In the genomic region with DNA sequence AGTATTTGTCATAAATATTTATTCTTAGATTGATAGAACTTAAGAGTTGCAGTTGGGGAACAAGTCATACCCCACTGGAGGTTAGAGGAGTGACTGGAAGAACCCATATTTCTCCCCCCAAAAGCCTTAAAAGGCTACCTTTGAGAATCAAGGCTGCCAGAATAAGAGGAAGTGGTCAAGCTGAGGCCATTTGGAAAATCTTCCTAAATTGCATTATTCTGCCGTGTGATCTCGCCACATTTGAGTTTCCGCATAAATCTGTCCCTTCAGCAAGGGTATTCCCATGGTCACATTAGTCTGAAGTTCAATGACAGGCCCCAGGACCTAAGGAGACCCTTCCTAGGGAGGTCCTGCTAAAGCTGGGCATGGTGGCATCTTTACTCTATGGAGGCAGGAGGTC, we compare ENCODE assay signal across 14 mouse cellular contexts. TPM values are rescaled to one million over a fixed set of nuclear protein-coding genes. Genes with fewer than 3 reads are reported as not detected.
A peak's percentile ranks its signal among the peaks of the same experiment; 100 is the strongest.
DNase-seq lines count a peak whose midpoint lies in the region; ATAC-seq and TF ChIP-seq lines count a peak whose summit lies in the region.
"Had no signal": no experiment of that assay in that cellular context is flagged by ENCODE, and none has a peak within 500 bp of the region (broad histone marks: within the 10 kb centered on the region; RNA-seq: fewer than 3 reads in every experiment).

No protein-coding gene starts in this region.

- peaks cover 27% of the 10 kb centered on the region for H3K4me1 ChIP-seq in hindbrain, embryonic 10.5 days (replicated peaks)
- H3K4me1 ChIP-seq in hindbrain, embryonic 11.5 days (replicated peaks; ENCODE audit: control insufficient read depth, insufficient read depth, low read length) = no peaks in the 10 kb centered on the region
- peaks cover 61% of the 10 kb centered on the region for H3K4me1 ChIP-seq in E14TG2a.4 (replicated peaks; ENCODE audit: low read depth, low read length)
- peaks cover 14% of the 10 kb centered on the region for H3K4me1 ChIP-seq in embryonic facial prominence, embryonic 14.5 days (ENCODE audit: control insufficient read depth, insufficient read depth, low read length)
- H3K4me1 ChIP-seq: forebrain, embryonic 13.5 days; hindbrain, embryonic 15.5 days had no signal

- H3K36me3 ChIP-seq in hindbrain, embryonic 10.5 days = peaks cover 43% of the 10 kb centered on the region
- no peaks in the 10 kb centered on the region for H3K36me3 ChIP-seq in hindbrain, embryonic 11.5 days (ENCODE audit: control insufficient read depth, insufficient read depth, low read length)
- H3K36me3 ChIP-seq in E14TG2a.4 (ENCODE audit: insufficient read depth, low read length) = peaks cover 26% of the 10 kb centered on the region
- H3K36me3 ChIP-seq in embryonic facial prominence, embryonic 14.5 days (ENCODE audit: control insufficient read depth, insufficient read depth, low read length) = peaks cover 35% of the 10 kb centered on the region
- H3K36me3 ChIP-seq: hindbrain, embryonic 15.5 days had no signal

- no peak overlapping the region for H3K4me2 ChIP-seq in hindbrain, embryonic 11.5 days (replicated peaks; ENCODE audit: low read depth, low read length)
- no peak overlapping the region for H3K4me2 ChIP-seq in embryonic facial prominence, embryonic 14.5 days (ENCODE audit: low read depth, low read length)
- H3K4me2 ChIP-seq: forebrain, embryonic 13.5 days; hindbrain, embryonic 15.5 days had no signal

- H3K4me3 ChIP-seq in hindbrain, embryonic 10.5 days = no peak overlapping the region
- no peak overlapping the region for H3K4me3 ChIP-seq in hindbrain, embryonic 11.5 days (ENCODE audit: low read depth, low read length)
- H3K4me3 ChIP-seq in E14TG2a.4 (replicated peaks; ENCODE audit: low read length) = peak overlapping the region; percentile 51; the same call in 1 of the 2 replicates
- no peak overlapping the region for H3K4me3 ChIP-seq in embryonic facial prominence, embryonic 14.5 days (ENCODE audit: low read depth, low read length)
- H3K4me3 ChIP-seq: forebrain, embryonic 13.5 days; hindbrain, embryonic 15.5 days; left cerebral cortex, adult 2 months; midbrain, embryonic 10.5 days had no signal

- TF ChIP-seq CTCF in E14TG2a.4 (conservative IDR thresholded peaks at IDR 0.05; ENCODE audit: low read length) = no peak

- 90% methylated on average over 3 of the region's 3 CpGs for WGBS in hindbrain, embryonic 10.5 days
- 99% methylated on average over 3 of the region's 3 CpGs for WGBS in hindbrain, embryonic 11.5 days
- 83% methylated on average over 3 of the region's 3 CpGs for WGBS in embryonic facial prominence, embryonic 14.5 days

- 0 out of 2 replicates have a peak, but pooled peaks cover 5% of the 10 kb centered on the region for H3K27me3 ChIP-seq in hindbrain, embryonic 10.5 days (ENCODE audit: insufficient read depth, poor library complexity, severe bottlenecking)
- H3K27me3 ChIP-seq in hindbrain, embryonic 11.5 days (ENCODE audit: control insufficient read depth, insufficient read depth, low read length) = no peaks in the 10 kb centered on the region
- H3K27me3 ChIP-seq in E14TG2a.4 (ENCODE audit: insufficient read depth, low read length) = 0 out of 2 replicates have a peak, but pooled peaks cover 8% of the 10 kb centered on the region
- H3K27me3 ChIP-seq in embryonic facial prominence, embryonic 14.5 days (replicated peaks; ENCODE audit: control insufficient read depth, insufficient read depth, low read length) = no peaks in the 10 kb centered on the region
- H3K27me3 ChIP-seq: forebrain, embryonic 13.5 days; hindbrain, embryonic 15.5 days had no signal

- DNase-seq in hindbrain, embryonic 10.5 days (ENCODE audit: low spot score) = no peak
- DNase-seq in hindbrain, embryonic 11.5 days (ENCODE audit: low spot score) = no peak
- no peak for DNase-seq in embryonic facial prominence, embryonic 14.5 days (ENCODE audit: low spot score)
- DNase-seq in adrenal gland, postnatal 25 days = no peak
- no peak for DNase-seq in thymus, postnatal 36 days
- DNase-seq: spleen, adult 18-20 months; thymus, postnatal 14 days had no signal

- no peak for ATAC-seq in hindbrain, embryonic 11.5 days (ENCODE audit: low FRiP score)
- no peak for ATAC-seq in embryonic facial prominence, embryonic 14.5 days (ENCODE audit: low read depth)
- ATAC-seq in megakaryocyte, adult 5-6 weeks (ENCODE audit: poor library complexity, severe bottlenecking) = peak; percentile 69

- H3K27ac ChIP-seq in hindbrain, embryonic 10.5 days = peak overlapping the region; percentile 47; the same call in 1 of the 2 replicates
- no peak overlapping the region for H3K27ac ChIP-seq in hindbrain, embryonic 11.5 days (ENCODE audit: low read depth, low read length)
- peak overlapping the region; percentile 91 for H3K27ac ChIP-seq in embryonic facial prominence, embryonic 14.5 days (replicated peaks; ENCODE audit: low read depth, low read length)
- H3K27ac ChIP-seq: forebrain, embryonic 13.5 days; hindbrain, embryonic 15.5 days; left cerebral cortex, adult 2 months had no signal

- H3K9me3 ChIP-seq in hindbrain, embryonic 10.5 days = no peaks in the 10 kb centered on the region
- H3K9me3 ChIP-seq in hindbrain, embryonic 11.5 days (ENCODE audit: control insufficient read depth, low read length) = no peaks in the 10 kb centered on the region
- no peaks in the 10 kb centered on the region for H3K9me3 ChIP-seq in E14TG2a.4 (ENCODE audit: low read length)
- no peaks in the 10 kb centered on the region for H3K9me3 ChIP-seq in embryonic facial prominence, embryonic 14.5 days (ENCODE audit: control insufficient read depth, low read length)
- H3K9me3 ChIP-seq: forebrain, embryonic 13.5 days; hindbrain, embryonic 15.5 days; midbrain, embryonic 10.5 days had no signal

- no peak overlapping the region for H3K9ac ChIP-seq in hindbrain, embryonic 11.5 days (ENCODE audit: low read depth, low read length)
- H3K9ac ChIP-seq in embryonic facial prominence, embryonic 14.5 days (ENCODE audit: low read depth, low read length) = peak overlapping the region; percentile 28; the same call in 1 of the 2 replicates
- H3K9ac ChIP-seq: forebrain, embryonic 13.5 days; hindbrain, embryonic 15.5 days had no signal

RNA-seq across cellular contexts. Expression of a gene that starts 11.1 kb away (rescaled TPM):
- polyA plus RNA-seq in hindbrain, embryonic 10.5 days (2016; fragmentation: Nextera tagmentation; extraction: Ambion mirVana) = 75.1 and 76.1 TPM in 2 replicates
- 71.2 and 73.1 TPM in 2 replicates for polyA plus RNA-seq in hindbrain, embryonic 11.5 days (2014; fragmentation: Nextera tagmentation; extraction: Ambion mirVana)
- polyA plus RNA-seq in embryonic facial prominence, embryonic 14.5 days (2014; fragmentation: Nextera tagmentation; extraction: Ambion mirVana) = 235 and 254 TPM in 2 replicates
- 0.66 and 1.1 TPM in 2 replicates for total RNA-seq in megakaryocyte, adult 5-6 weeks (2015)
- 0.61 TPM in 1 of 2 replicates, not detected in the other for total RNA-seq in megakaryocyte, adult 5-6 weeks (2017)
- total RNA-seq in adrenal gland, postnatal 25 days (2021) = 56.4 and 68.5 TPM in 2 replicates

RNA-seq across cellular contexts. Expression of a gene that starts 15.8 kb away (rescaled TPM):
- polyA plus RNA-seq in hindbrain, embryonic 10.5 days (2016; fragmentation: Nextera tagmentation; extraction: Ambion mirVana) = 198 and 224 TPM in 2 replicates
- 206 and 231 TPM in 2 replicates for polyA plus RNA-seq in hindbrain, embryonic 11.5 days (2014; fragmentation: Nextera tagmentation; extraction: Ambion mirVana)
- polyA plus RNA-seq in embryonic facial prominence, embryonic 14.5 days (2014; fragmentation: Nextera tagmentation; extraction: Ambion mirVana) = 226 and 241 TPM in 2 replicates
- total RNA-seq in megakaryocyte, adult 5-6 weeks (2015) = 129 and 145 TPM in 2 replicates
- total RNA-seq in megakaryocyte, adult 5-6 weeks (2017) = 71.4 and 81.6 TPM in 2 replicates
- total RNA-seq in adrenal gland, postnatal 25 days (2021) = 197 and 205 TPM in 2 replicates

RNA-seq across cellular contexts. Expression of a gene that starts 21.4 kb away (rescaled TPM):
- polyA plus RNA-seq in hindbrain, embryonic 10.5 days (2016; fragmentation: Nextera tagmentation; extraction: Ambion mirVana) = 30.9 and 32.4 TPM in 2 replicates
- 19.7 and 19.9 TPM in 2 replicates for polyA plus RNA-seq in hindbrain, embryonic 11.5 days (2014; fragmentation: Nextera tagmentation; extraction: Ambion mirVana)
- polyA plus RNA-seq in embryonic facial prominence, embryonic 14.5 days (2014; fragmentation: Nextera tagmentation; extraction: Ambion mirVana) = 41.0 and 43.4 TPM in 2 replicates
- 29.9 and 31.2 TPM in 2 replicates for total RNA-seq in megakaryocyte, adult 5-6 weeks (2015)
- total RNA-seq in megakaryocyte, adult 5-6 weeks (2017) = 46.9 and 51.7 TPM in 2 replicates
- total RNA-seq in adrenal gland, postnatal 25 days (2021) = 109 and 130 TPM in 2 replicates

RNA-seq across cellular contexts. Expression of a gene that starts 25.0 kb away (rescaled TPM):
- 5.0 and 5.5 TPM in 2 replicates for polyA plus RNA-seq in hindbrain, embryonic 10.5 days (2016; fragmentation: Nextera tagmentation; extraction: Ambion mirVana)
- 4.3 and 4.8 TPM in 2 replicates for polyA plus RNA-seq in hindbrain, embryonic 11.5 days (2014; fragmentation: Nextera tagmentation; extraction: Ambion mirVana)
- polyA plus RNA-seq in embryonic facial prominence, embryonic 14.5 days (2014; fragmentation: Nextera tagmentation; extraction: Ambion mirVana) = 6.3 and 7.7 TPM in 2 replicates
- 13.1 and 19.3 TPM in 2 replicates for total RNA-seq in megakaryocyte, adult 5-6 weeks (2015)
- 15.9 and 16.7 TPM in 2 replicates for total RNA-seq in megakaryocyte, adult 5-6 weeks (2017)
- total RNA-seq in adrenal gland, postnatal 25 days (2021) = 5.4 and 5.9 TPM in 2 replicates

RNA-seq across cellular contexts. Expression of a gene that starts 33.4 kb away (rescaled TPM):
- polyA plus RNA-seq in hindbrain, embryonic 10.5 days (2016; fragmentation: Nextera tagmentation; extraction: Ambion mirVana) = 20.8 and 40.2 TPM in 2 replicates
- polyA plus RNA-seq in hindbrain, embryonic 11.5 days (2014; fragmentation: Nextera tagmentation; extraction: Ambion mirVana) = 37.3 and 40.0 TPM in 2 replicates
- 1.7 and 2.1 TPM in 2 replicates for polyA plus RNA-seq in embryonic facial prominence, embryonic 14.5 days (2014; fragmentation: Nextera tagmentation; extraction: Ambion mirVana)
- not detected in 2 replicates for total RNA-seq in megakaryocyte, adult 5-6 weeks (2015)
- total RNA-seq in megakaryocyte, adult 5-6 weeks (2017) = not detected in 2 replicates
- 0.64 and 0.67 TPM in 2 replicates for total RNA-seq in adrenal gland, postnatal 25 days (2021)
- total RNA-seq: gastrocnemius, postnatal 14 days had no signal
